Mouse (Mus musculus) midbrain, embryonic 11.5 days (tissue): Measurements from ENCODE around the gene Ruvbl1. TPM values are rescaled to one million over a fixed set of nuclear protein-coding genes. Genes with fewer than 3 reads are reported as not detected.

Experiments
- ATAC-seq: fragments of 200-750 bp; cut with Nextera tagmentation; 2 replicates; pipeline ENCODE4 v1.8.0; 2017; ENCODE audit warnings: moderate TSS enrichment, moderate library complexity; ENCODE audit not compliant: low FRiP score
- DNase-seq: peaks from one replicate; pipeline ENCODE4 v3.0.0; 2015; ENCODE audit warnings: low spot score; ENCODE audit errors: missing footprints
- H3K27ac ChIP-seq: fragments of 300-500 bp; sonication (generic); 2 replicates; pipeline ENCODE4 v1.5.1; 2014; ENCODE audit warnings: low read depth, low read length
- H3K27me3 ChIP-seq: fragments of 300-500 bp; sonication (generic); 2 replicates; pipeline ENCODE4 v1.6.1; 2014; ENCODE audit warnings: mild to moderate bottlenecking, low read length, moderate library complexity, mixed read lengths; ENCODE audit not compliant: control insufficient read depth, insufficient read depth
- H3K36me3 ChIP-seq: fragments of 300-500 bp; sonication (generic); 2 replicates; pipeline ENCODE4 v1.6.1; 2014; ENCODE audit warnings: mild to moderate bottlenecking, low read length, moderate library complexity, mixed read lengths; ENCODE audit not compliant: control insufficient read depth, insufficient read depth
- H3K4me1 ChIP-seq: fragments of 300-500 bp; sonication (generic); 2 replicates; pipeline ENCODE4 v1.6.1; 2014; ENCODE audit warnings: low read length; ENCODE audit not compliant: control insufficient read depth, insufficient read depth
- H3K4me2 ChIP-seq: fragments of 300-500 bp; sonication (generic); 2 replicates; pipeline ENCODE4 v1.6.1; 2014; ENCODE audit warnings: mild to moderate bottlenecking, moderate library complexity
- H3K4me3 ChIP-seq: fragments of 300-500 bp; sonication (generic); 2 replicates; pipeline ENCODE4 v1.5.1; 2014; ENCODE audit warnings: low read depth, low read length
- H3K9ac ChIP-seq: fragments of 300-500 bp; sonication (generic); 2 replicates; pipeline ENCODE4 v1.6.1; 2014; ENCODE audit warnings: low read length
- H3K9me3 ChIP-seq: fragments of 300-500 bp; sonication (generic); 2 replicates; pipeline ENCODE4 v1.6.1; 2016; ENCODE audit warnings: low read length; ENCODE audit not compliant: control insufficient read depth
- WGBS: fragments of 180-500 bp; shearing (Covaris S2); extraction: QIAGEN DNeasy Blood & Tissue Kit; methylation state at CpG from one replicate; pipeline ENCODE4 v1.1.7; 2014; 5-methylcytosine and 5-hydroxymethylcytosine counted together
- polyA plus RNA-seq: library from polyadenylated mRNA; unstranded; fragments of >200 nt; fragmentation: Nextera tagmentation; extraction: Ambion mirVana; gene quantifications from 2 replicates; pipeline ENCODE4 v1.2.1, GENCODE M21; 2014

The Ruvbl1 gene
- 164 and 165 TPM in 2 replicates for polyA plus RNA-seq

DNA sequence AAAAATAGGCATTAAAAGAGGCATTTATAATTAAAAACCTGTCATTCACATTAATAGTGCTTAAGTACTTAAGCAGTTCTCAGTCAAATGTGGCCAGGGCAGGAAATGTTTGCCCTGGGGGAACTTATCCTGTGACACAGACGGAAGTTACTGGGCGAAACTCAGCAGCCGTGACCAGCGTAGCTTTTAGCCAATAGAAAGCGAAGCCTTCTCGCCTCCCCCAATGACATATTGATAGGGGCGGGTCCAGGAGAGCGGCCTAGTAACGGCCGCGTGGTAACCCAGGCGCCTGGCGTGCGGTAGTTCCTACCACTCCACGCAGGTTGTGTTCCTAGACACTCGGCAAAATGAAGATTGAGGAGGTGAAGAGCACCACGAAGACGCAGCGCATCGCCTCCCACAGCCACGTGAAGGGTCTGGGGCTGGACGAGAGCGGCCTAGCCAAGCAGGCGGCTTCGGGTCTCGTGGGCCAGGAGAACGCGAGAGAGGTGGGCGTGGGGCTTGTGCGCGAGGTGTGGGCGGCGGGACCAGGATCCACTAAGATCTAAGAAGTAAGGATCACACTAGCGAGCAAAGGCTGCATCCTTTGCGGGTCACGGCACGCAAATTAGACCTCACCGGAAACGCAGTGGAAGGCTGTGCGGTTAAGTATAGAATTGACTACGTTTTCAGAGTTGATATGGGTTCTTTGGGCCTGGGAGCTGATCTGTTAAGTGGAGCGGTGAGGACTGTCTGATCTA lies at the start of gene Ruvbl1:
TSS of gene Ruvbl1 (plus strand) at position 229 of the 740 bp plus-strand sequence.
- Histone ChIP-seq H3K4me3 (peak within 1 kb of the TSS; percentile 78), H3K4me1 (peaks cover 9% of the 10 kb centered on the region), H3K4me2 (peak within 1 kb of the TSS; percentile 85), H3K27me3 (no peaks in the 10 kb centered on the region), H3K9me3 (no peaks in the 10 kb centered on the region), H3K36me3 (0 out of 2 replicates have a peak, but pooled peaks cover 6% of the 10 kb centered on the region), H3K9ac (peak within 1 kb of the TSS; percentile 81), H3K27ac (no peak within 1 kb of the TSS)
- WGBS: under 1% methylated on average over 39 of the region's 42 CpGs
- ATAC-seq (peak; percentile 100), DNase-seq (peak; percentile 98)

GRCm38 (mm10) chr6:88416130-88416758 lies 49.0 kb upstream of the Ruvbl1 start:
- Histone ChIP-seq H3K36me3 (no peaks in the 10 kb centered on the region), H3K9me3 (no peaks in the 10 kb centered on the region), H3K4me3 (no peak overlapping the region), H3K27me3 (no peaks in the 10 kb centered on the region), H3K4me2 (no peak overlapping the region), H3K4me1 (no peaks in the 10 kb centered on the region), H3K27ac (no peak overlapping the region), H3K9ac (no peak overlapping the region)
- ATAC-seq (no peak), DNase-seq (peak; percentile 84)
- 76% methylated on average over 7 of the region's 7 CpGs for WGBS

DNA sequence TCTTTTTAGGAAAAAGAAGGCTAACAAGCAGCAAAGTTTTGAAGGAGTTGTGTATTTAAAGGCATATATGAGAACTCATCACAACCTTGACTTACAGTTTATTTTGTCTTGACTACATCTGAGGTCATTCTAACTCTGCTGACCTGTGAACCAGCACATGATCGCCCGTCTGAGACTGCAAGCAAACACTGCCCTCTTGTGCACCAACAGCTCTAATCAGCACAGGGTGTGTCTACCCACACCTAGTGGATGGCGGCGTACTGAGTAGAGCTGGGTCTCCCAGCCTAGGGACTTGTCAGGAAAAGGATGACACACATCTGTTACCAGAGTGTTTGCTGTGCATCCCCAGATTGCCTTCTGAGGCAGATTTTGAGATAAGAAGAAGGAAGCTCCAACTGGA lies 34.0 kb upstream of the Ruvbl1 start:
- H3K36me3 ChIP-seq: no peaks in the 10 kb centered on the region
- no peak overlapping the region for H3K27ac ChIP-seq
- no peak for DNase-seq
- peaks cover 5% of the 10 kb centered on the region; the same call in 1 of the 2 replicates for H3K27me3 ChIP-seq
- no peak for ATAC-seq
- no peak overlapping the region for H3K4me3 ChIP-seq
- WGBS: 33% methylated on average over 4 of the region's 4 CpGs
- H3K4me1 ChIP-seq: peaks cover 10% of the 10 kb centered on the region
- no peak overlapping the region for H3K9ac ChIP-seq
- no peaks in the 10 kb centered on the region for H3K9me3 ChIP-seq
- H3K4me2 ChIP-seq: no peak overlapping the region

GRCm38 (mm10) chr6:88435609-88436008 lies 29.6 kb upstream of the Ruvbl1 start:
- no peak overlapping the region for H3K4me3 ChIP-seq
- no peak overlapping the region for H3K27ac ChIP-seq
- no peaks in the 10 kb centered on the region for H3K9me3 ChIP-seq
- no peak overlapping the region for H3K9ac ChIP-seq
- no peaks in the 10 kb centered on the region for H3K36me3 ChIP-seq
- peaks cover 10% of the 10 kb centered on the region for H3K4me1 ChIP-seq
- DNase-seq (no peak), ATAC-seq (no peak)
- H3K27me3 ChIP-seq: peaks cover 6% of the 10 kb centered on the region; the same call in 1 of the 2 replicates
- WGBS: 94% methylated on average over 7 of the region's 7 CpGs
- no peak overlapping the region for H3K4me2 ChIP-seq

DNA sequence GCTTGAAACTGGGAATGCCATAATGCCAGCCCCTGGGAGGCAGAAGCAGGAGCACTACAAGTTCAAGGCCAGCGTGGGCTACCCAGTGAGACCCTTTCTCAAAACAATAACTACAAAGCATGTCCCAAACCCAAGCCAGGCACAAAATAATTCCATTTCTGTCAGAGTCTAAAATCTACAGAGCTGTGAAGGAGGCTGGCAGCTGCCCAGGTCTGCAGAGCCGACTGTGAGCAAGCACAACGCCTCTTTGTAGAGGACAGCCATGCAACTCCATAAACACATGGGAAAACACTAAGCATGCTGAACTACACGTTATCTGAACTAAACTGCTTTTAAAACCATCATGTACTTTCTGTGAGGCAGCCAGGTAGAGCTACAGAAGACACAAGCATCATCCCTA lies 26.2 kb upstream of the Ruvbl1 start:
- no peak overlapping the region for H3K4me2 ChIP-seq
- no peaks in the 10 kb centered on the region for H3K9me3 ChIP-seq
- no peak overlapping the region for H3K9ac ChIP-seq
- 96% methylated on average over 4 of the region's 4 CpGs for WGBS
- H3K4me3 ChIP-seq: no peak overlapping the region
- H3K27me3 ChIP-seq: peaks cover 2% of the 10 kb centered on the region; the same call in 1 of the 2 replicates
- no peak for ATAC-seq
- H3K36me3 ChIP-seq: no peaks in the 10 kb centered on the region
- peaks cover 1% of the 10 kb centered on the region for H3K4me1 ChIP-seq
- no peak overlapping the region for H3K27ac ChIP-seq
- no peak for DNase-seq

DNA sequence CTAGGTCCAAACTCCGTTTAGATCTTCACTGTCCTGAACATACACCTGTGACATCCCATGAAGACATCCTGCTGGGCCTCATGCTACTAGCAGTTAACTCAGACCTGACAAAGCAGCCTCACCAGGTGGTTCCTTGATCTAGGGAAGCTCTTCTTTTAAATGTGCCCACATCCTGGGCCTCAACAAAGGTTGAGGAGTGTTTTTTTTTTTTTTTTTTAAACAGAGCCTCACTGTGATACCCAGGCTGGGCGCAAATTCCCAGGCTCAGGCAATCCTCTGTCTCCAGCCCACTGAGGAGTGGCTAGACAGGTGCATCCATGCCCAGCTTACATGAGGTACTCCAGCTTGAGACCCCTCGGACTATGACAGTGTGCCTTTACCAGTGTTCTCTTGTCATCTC lies 22.7 kb upstream of the Ruvbl1 start:
- ATAC-seq (no peak), DNase-seq (no peak)
- peaks cover 9% of the 10 kb centered on the region; the same call in 1 of the 2 replicates for H3K4me1 ChIP-seq
- no peak overlapping the region for H3K4me3 ChIP-seq
- H3K27me3 ChIP-seq: no peaks in the 10 kb centered on the region
- no peak overlapping the region for H3K27ac ChIP-seq
- no peak overlapping the region for H3K4me2 ChIP-seq
- no peak overlapping the region for H3K9ac ChIP-seq
- H3K36me3 ChIP-seq: no peaks in the 10 kb centered on the region
- 75% methylated on average over 3 of the region's 3 CpGs for WGBS
- H3K9me3 ChIP-seq: no peaks in the 10 kb centered on the region

DNA sequence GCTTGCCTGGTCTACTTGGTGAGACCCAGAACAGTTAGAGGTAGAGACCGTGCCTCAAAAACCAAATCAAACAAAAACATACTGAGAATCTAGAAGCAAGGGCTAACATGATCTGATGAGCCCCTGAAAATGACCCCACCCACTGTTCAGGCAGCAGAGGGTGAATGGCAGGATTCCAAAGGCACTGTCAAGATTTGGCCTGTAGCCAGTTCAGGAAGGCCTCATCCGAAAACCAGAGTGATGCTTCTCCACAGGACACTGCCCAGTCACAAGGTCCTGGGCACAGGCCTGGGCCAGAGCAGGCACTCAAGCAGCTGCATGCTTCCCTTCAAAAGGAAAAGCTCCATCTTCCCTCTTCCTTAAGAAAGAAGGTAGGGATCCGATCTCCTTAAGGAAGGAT lies 21.8 kb upstream of the Ruvbl1 start:
- 86% methylated on average over 3 of the region's 3 CpGs for WGBS
- Histone ChIP-seq H3K36me3 (no peaks in the 10 kb centered on the region), H3K4me1 (peaks cover 9% of the 10 kb centered on the region; the same call in 1 of the 2 replicates), H3K27me3 (no peaks in the 10 kb centered on the region), H3K4me2 (no peak overlapping the region), H3K9me3 (no peaks in the 10 kb centered on the region), H3K9ac (no peak overlapping the region), H3K4me3 (no peak overlapping the region), H3K27ac (no peak overlapping the region)
- DNase-seq (no peak), ATAC-seq (no peak)

GRCm38 (mm10) chr6:88444076-88444750 lies 21.0 kb upstream of the Ruvbl1 start:
- Histone ChIP-seq H3K36me3 (no peaks in the 10 kb centered on the region), H3K4me1 (peaks cover 9% of the 10 kb centered on the region; the same call in 1 of the 2 replicates), H3K4me3 (no peak overlapping the region), H3K9me3 (no peaks in the 10 kb centered on the region), H3K27ac (no peak overlapping the region), H3K27me3 (no peaks in the 10 kb centered on the region), H3K9ac (no peak overlapping the region), H3K4me2 (no peak overlapping the region)
- no peak for ATAC-seq
- DNase-seq: no peak
- WGBS: 87% methylated on average over 7 of the region's 7 CpGs

DNA sequence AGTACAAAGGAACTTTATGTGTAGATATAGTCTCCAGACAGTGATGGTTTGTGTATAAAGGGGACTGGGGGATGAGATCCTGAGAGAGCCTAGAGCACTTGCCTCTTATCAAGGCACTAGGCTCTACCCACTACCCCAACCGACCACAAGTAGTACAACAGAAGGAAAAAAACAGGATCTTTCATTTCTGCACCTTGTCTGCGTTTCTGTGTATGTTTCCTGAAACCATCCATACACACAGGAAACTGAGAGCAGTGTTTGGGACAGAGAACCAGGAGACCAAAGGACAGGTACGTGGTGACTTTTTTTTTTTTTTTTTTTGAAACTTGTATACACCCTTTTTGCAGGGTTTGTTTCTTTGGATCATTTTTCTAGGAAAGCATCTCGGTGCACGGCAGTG lies 19.5 kb upstream of the Ruvbl1 start:
- no peak overlapping the region for H3K27ac ChIP-seq
- peaks cover 9% of the 10 kb centered on the region; the same call in 1 of the 2 replicates for H3K4me1 ChIP-seq
- DNase-seq: no peak
- peak overlapping the region; percentile 82 for H3K4me3 ChIP-seq
- H3K36me3 ChIP-seq: no peaks in the 10 kb centered on the region
- H3K9ac ChIP-seq: peak overlapping the region; percentile 92
- no peak for ATAC-seq
- H3K9me3 ChIP-seq: no peaks in the 10 kb centered on the region
- H3K4me2 ChIP-seq: peak overlapping the region; percentile 81
- WGBS: 18% methylated on average over 5 of the region's 5 CpGs
- no peaks in the 10 kb centered on the region for H3K27me3 ChIP-seq
